Mouse (Mus musculus): ENCODE data around the gene Lrg1.

DNA sequence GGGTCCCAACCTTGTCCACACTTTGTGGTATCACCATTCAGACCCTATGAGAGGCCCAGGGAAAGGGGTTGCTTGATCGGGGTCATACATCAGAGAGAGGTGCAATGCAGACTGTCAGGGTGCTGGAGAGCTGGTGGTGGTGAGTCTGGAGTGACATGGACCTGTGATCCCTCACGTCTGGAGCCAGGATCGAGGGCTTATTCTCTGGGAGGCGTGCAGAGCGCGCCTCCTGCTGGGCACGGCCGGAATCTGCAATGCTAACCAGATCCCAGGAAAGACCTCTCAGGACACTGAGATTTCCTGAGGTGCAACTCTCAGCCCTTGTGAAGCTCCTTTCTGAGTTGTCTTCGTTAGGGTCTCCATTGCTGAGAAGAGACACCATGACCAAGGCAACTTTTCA is 37.9 kb upstream of the Lrg1 start:
- TF ChIP-seq CTCF (IDR thresholded peaks at IDR 0.05 in 2 of 3, conservative IDR thresholded peaks at IDR 0.05 in 1 of 3; ENCODE audit: control insufficient read depth in 1 of 3, insufficient read depth in 1 of 3, low read depth in 2 of 3, low read length in 3 of 3, poor library complexity in 1 of 3, severe bottlenecking in 1 of 3): peak; percentile 91 to 98 (median 95)
- TF ChIP-seq MXI1 (IDR thresholded peaks at IDR 0.05; ENCODE audit: low read depth, low read length): no peak
- no peak for TF ChIP-seq EP300 (IDR thresholded peaks at IDR 0.05; ENCODE audit: low read depth in 1 of 2, low read length in 2 of 2)
- no peak for TF ChIP-seq E2F4 (IDR thresholded peaks at IDR 0.05; ENCODE audit: borderline replicate concordance, low read depth, low read length)
- no peak for TF ChIP-seq POLR2AphosphoS5 (IDR thresholded peaks at IDR 0.05; ENCODE audit: borderline replicate concordance, low read depth, low read length)
- no peak for TF ChIP-seq MAX (IDR thresholded peaks at IDR 0.05; ENCODE audit: low read length)
- TF ChIP-seq POLR2A (IDR thresholded peaks at IDR 0.05; ENCODE audit: control insufficient read depth in 1 of 2, insufficient read depth in 1 of 2, low read depth in 1 of 2, low read length in 2 of 2, poor library complexity in 1 of 2): no peak
